ENCODE assay signal across 8 mouse cellular contexts in genomic region chr6:72544283-72544987, GRCm38 (mm10). TPM values are rescaled to one million over a fixed set of nuclear protein-coding genes. Genes with fewer than 3 reads are reported as not detected.
DNase-seq lines count a peak whose midpoint lies in the region; ATAC-seq lines count a peak whose summit lies in the region.

TSS of gene Capg (plus strand) at chr6:72544391.

- ATAC-seq in heart, embryonic 11.5 days (replicated peaks; ENCODE audit: insufficient number of reproducible peaks, low FRiP score, low TSS enrichment), result 0 out of 2 replicates have a peak, but pooled peaks have one; percentile 65
- 0 out of 2 replicates have a peak, but pooled peaks have one; percentile 45 for ATAC-seq in kidney, embryonic 15.5 days (replicated peaks; ENCODE audit: low FRiP score)

- WGBS in embryonic facial prominence, embryonic 10.5 days, result 14% methylated on average over 23 of the region's 23 CpGs
- 6% methylated on average over 23 of the region's 23 CpGs for WGBS in heart, embryonic 11.5 days (ENCODE audit: insufficient replicate concordance)
- WGBS in kidney, embryonic 15.5 days, result 10% methylated on average over 23 of the region's 23 CpGs

- 0 out of 2 replicates have a peak, but pooled peaks cover 8% of the 10 kb centered on the region for H3K27me3 ChIP-seq in embryonic facial prominence, embryonic 10.5 days (replicated peaks; ENCODE audit: low read depth, poor library complexity, severe bottlenecking)
- H3K27me3 ChIP-seq in heart, embryonic 11.5 days (ENCODE audit: control insufficient read depth, insufficient read depth, low read length), result no peaks in the 10 kb centered on the region
- no peaks in the 10 kb centered on the region for H3K27me3 ChIP-seq in kidney, embryonic 15.5 days

- H3K9me3 ChIP-seq in embryonic facial prominence, embryonic 10.5 days, result no peaks in the 10 kb centered on the region
- no peaks in the 10 kb centered on the region for H3K9me3 ChIP-seq in heart, embryonic 11.5 days (replicated peaks; ENCODE audit: control insufficient read depth, low read length)
- H3K9me3 ChIP-seq in kidney, embryonic 15.5 days (replicated peaks), result no peaks in the 10 kb centered on the region

- no peaks in the 10 kb centered on the region for H3K36me3 ChIP-seq in embryonic facial prominence, embryonic 10.5 days (replicated peaks)
- no peaks in the 10 kb centered on the region for H3K36me3 ChIP-seq in heart, embryonic 11.5 days (ENCODE audit: control insufficient read depth, insufficient read depth, low read length)
- H3K36me3 ChIP-seq in kidney, embryonic 15.5 days, result no peaks in the 10 kb centered on the region

- DNase-seq in NIH3T3 (ENCODE audit: low read depth), result peak; percentile 90
- DNase-seq in embryonic facial prominence, embryonic 10.5 days (ENCODE audit: low spot score), result peak; percentile 40
- DNase-seq in lung, postnatal 25 days (ENCODE audit: low spot score), result peak; percentile 63
- DNase-seq in spleen, postnatal 10 days (ENCODE audit: low spot score in 2 of 2), result peak; percentile 36 to 73
- no peak for DNase-seq in cerebellum, adult 11 months
- DNase-seq in retina, embryonic 14.5 days (ENCODE audit: low spot score), result no peak

- peak within 1 kb of the TSS; percentile 60 for H3K27ac ChIP-seq in embryonic facial prominence, embryonic 10.5 days (replicated peaks)
- no peak within 1 kb of the TSS for H3K27ac ChIP-seq in heart, embryonic 11.5 days (ENCODE audit: low read depth, low read length)
- peak within 1 kb of the TSS; percentile 77 for H3K27ac ChIP-seq in kidney, embryonic 15.5 days

- H3K4me3 ChIP-seq in embryonic facial prominence, embryonic 10.5 days, result peak within 1 kb of the TSS; percentile 39
- peak within 1 kb of the TSS; percentile 42 for H3K4me3 ChIP-seq in heart, embryonic 11.5 days (ENCODE audit: low read depth, low read length)
- H3K4me3 ChIP-seq in kidney, embryonic 15.5 days (replicated peaks), result peak within 1 kb of the TSS; percentile 39

- H3K4me1 ChIP-seq in embryonic facial prominence, embryonic 10.5 days, result peaks cover 22% of the 10 kb centered on the region
- peaks cover 3% of the 10 kb centered on the region; the same call in 1 of the 2 replicates for H3K4me1 ChIP-seq in heart, embryonic 11.5 days (ENCODE audit: control insufficient read depth, insufficient read depth, low read length)
- peaks cover 23% of the 10 kb centered on the region for H3K4me1 ChIP-seq in kidney, embryonic 15.5 days

- H3K4me2 ChIP-seq in heart, embryonic 11.5 days, result peak within 1 kb of the TSS; percentile 78
- H3K4me2 ChIP-seq in kidney, embryonic 15.5 days, result peak within 1 kb of the TSS; percentile 59

- peak within 1 kb of the TSS; percentile 73 for H3K9ac ChIP-seq in heart, embryonic 11.5 days (ENCODE audit: low read depth, low read length)
- H3K9ac ChIP-seq in kidney, embryonic 15.5 days, result peak within 1 kb of the TSS; percentile 50; the same call in 1 of the 2 replicates

RNA-seq across cellular contexts. Expression of gene Capg, which starts in this region (rescaled TPM):
- 14.8 and 16.0 TPM in 2 replicates for polyA plus RNA-seq in embryonic facial prominence, embryonic 10.5 days (2016; fragmentation: Nextera tagmentation; extraction: Ambion mirVana)
- polyA plus RNA-seq in heart, embryonic 11.5 days (2014; fragmentation: Nextera tagmentation; extraction: Ambion mirVana), result 22.7 and 25.9 TPM in 2 replicates
- 68.4 and 70.7 TPM in 2 replicates for polyA plus RNA-seq in kidney, embryonic 15.5 days (2015; fragmentation: Nextera tagmentation; extraction: Ambion mirVana)

Comparison
In these comparisons a context has a peak if more than half of its experiments do, and no peak if none do; other contexts are left out.
1. DNase-seq: peak in NIH3T3 (single experiment), embryonic facial prominence, embryonic 10.5 days (single experiment), lung, postnatal 25 days (single experiment) and spleen, postnatal 10 days (2 of 2); none in cerebellum, adult 11 months (single experiment) and retina, embryonic 14.5 days (single experiment).
2. Peak in every context shown above with its lines, with median percentiles within 50 percentile points of each other: H3K4me3 ChIP-seq.